Mouse (Mus musculus) right cerebral cortex, adult 18-20 months (tissue): ENCODE results near the gene Dyrk2.
A peak's percentile ranks its signal among the peaks of the same experiment; 100 is the strongest.

Experiments
- DNase-seq: peaks from one replicate; pipeline ENCODE4 v3.0.0; 2022; ENCODE audit warnings: mixed read lengths

Dyrk2 gene

DNA sequence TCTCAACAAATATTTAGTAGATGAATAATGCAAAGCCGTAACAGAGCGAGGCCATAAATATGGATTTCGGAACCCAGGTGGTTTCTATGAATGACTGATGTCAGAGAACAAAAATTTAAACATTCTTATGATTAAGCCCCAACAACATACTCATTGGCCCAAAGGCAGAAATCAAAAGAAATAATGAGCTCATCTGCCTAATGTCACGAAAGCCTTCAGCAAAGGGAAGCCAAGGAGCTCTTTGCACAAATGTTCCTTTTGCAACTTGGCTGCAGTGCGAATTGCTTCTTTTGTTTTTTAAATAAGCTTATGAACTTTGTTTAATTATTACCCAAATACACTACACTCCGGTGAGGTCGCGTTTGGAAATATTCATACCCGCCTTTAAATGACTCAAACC, 29.4 kb downstream of the Dyrk2 start:
- no peak for DNase-seq

- DNase-seq: no peak
Measured at GRCm38 (mm10) chr10:118839343-118840141, 30.5 kb downstream of the Dyrk2 start.

DNA sequence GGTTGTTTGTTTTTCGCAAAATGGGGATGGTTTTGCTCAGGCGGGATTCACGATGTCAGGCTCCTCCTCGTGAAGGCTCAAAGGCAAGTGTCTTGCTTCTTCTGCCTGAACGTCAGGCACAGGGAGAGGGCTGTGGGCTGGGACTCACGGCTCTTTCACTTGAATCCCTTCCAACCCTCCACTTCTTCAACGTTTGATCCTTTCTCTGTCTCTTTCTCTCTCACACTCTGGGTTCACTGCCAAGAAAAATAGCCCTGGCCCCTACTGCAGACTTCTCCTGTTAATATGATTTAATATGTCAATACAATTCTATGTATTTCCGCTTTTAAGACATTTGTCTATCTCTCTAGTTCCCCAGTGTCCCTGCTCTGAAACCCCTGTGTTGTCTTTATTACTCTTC, 32.4 kb downstream of the Dyrk2 start:
- DNase-seq: no peak

GRCm38 (mm10) chr10:118831190-118831589, 38.8 kb downstream of the Dyrk2 start:
- DNase-seq: no peak

- no peak for DNase-seq
Measured at GRCm38 (mm10) chr10:118829641-118830040, 40.4 kb downstream of the Dyrk2 start.

GRCm38 (mm10) chr10:118827116-118827515, 42.9 kb downstream of the Dyrk2 start:
- no peak for DNase-seq

GRCm38 (mm10) chr10:118824830-118825229, 45.2 kb downstream of the Dyrk2 start:
- DNase-seq: no peak

- peak; percentile 62 for DNase-seq
Measured at GRCm38 (mm10) chr10:118820901-118821300, 49.1 kb downstream of the Dyrk2 start.

GRCm38 (mm10) chr10:118819846-118820245, 50.2 kb downstream of the Dyrk2 start:
- DNase-seq: no peak

DNA sequence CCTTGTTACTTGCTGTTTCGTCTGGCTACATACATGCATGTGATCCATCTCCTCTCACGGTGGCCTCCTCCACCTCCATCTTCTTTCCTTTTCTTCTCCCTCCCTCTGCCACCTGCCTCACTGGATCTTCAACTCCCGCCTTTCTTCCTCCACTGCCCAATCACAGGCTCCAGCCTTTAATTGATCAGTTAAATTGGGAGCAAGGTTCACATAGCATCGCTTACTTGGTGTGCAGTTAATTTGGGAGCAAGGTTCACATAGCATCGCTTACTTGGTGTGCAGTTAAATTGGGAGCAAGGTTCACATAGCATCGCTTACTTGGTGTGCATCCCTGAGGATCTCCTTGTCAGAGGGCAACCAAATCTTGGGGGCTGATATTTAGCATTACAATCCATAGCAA, 52.9 kb downstream of the Dyrk2 start:
- no peak for DNase-seq

DNA sequence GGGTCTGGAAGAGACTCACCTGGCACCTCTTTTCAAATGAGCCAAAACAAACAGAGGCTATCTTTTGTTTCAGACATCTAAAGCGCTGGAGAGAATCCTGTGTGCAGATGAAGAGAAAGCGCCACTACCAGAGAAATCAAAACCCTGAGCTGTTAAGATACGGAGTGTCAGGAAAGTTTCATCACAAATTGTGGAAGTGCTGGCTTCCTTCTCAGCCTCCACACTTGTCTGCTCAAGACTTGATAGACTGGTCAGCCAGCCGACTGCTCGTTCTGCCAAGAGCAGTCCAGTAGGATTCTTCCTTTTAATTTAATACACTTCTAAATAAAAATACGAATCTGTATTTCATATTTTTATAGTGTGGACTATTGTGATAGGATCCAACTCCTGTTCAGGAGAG, 58.1 kb downstream of the Dyrk2 start:
- DNase-seq: no peak

- DNase-seq: no peak
Measured at GRCm38 (mm10) chr10:118810908-118811711, 58.9 kb downstream of the Dyrk2 start.
